Mouse (Mus musculus) adrenal gland, adult (tissue): ENCODE data around the gene Gm20877.
"Not testable (repeated sequence)": the region's sequence is repeated elsewhere in the genome, so short reads cannot be mapped to it uniquely, and the experiment has no call there.

ENCODE experiments used
- DNase-seq, 2 experiments: peaks; one replicate each; pipeline ENCODE4 v3.0.0; 2022 to 2023; ENCODE audit warnings: low spot score in 1 of 2; ENCODE audit not compliant: inconsistent age in 2 of 2

The Gm20877 gene

DNA sequence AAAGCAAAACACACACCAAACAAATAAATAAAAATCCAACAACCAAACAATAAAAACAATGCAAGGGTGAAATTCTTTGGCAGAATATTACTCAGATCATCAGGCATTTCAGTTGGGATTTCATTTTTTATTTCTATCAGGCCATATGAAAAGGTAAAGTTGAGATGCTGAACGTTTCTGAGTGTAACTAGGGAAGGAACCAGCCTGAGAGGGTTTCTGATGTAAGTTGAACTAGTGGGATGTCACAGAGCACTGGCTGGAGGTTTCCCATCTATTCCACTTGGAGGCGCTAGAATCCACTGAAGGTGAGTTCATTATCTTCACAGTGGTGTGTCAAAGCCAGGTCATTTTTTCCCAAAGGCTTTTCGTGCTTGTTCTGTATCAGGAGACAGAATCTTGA is at the start of gene Gm20877:
Gene Gm20877, plus strand, starts transcription at position 301 of the 400 bp plus-strand sequence.
- DNase-seq, result not testable (repeated sequence)
